Mouse (Mus musculus) ES-E14 (cell line): ENCODE measurements around the gene Adra1d. TPM values are rescaled to one million over a fixed set of nuclear protein-coding genes. Genes with fewer than 3 reads are reported as not detected.

Experiments used
- DNase-seq: peaks from one replicate; pipeline ENCODE4 v3.0.0-alpha.2; 2013; ENCODE audit warnings: low read depth, low spot score
- H3K27ac ChIP-seq: 2 replicates; pipeline ENCODE4 v1.5.1; 2012; ENCODE audit warnings: low read depth, mild to moderate bottlenecking, low read length, moderate library complexity, mixed read lengths; ENCODE audit not compliant: poor library complexity, insufficient read depth, severe bottlenecking
- H3K36me3 ChIP-seq: 2 replicates; pipeline ENCODE4 v1.6.1; 2012; ENCODE audit warnings: mild to moderate bottlenecking, low read length, moderate library complexity, mixed read lengths; ENCODE audit not compliant: control insufficient read depth, poor library complexity, insufficient read depth, severe bottlenecking
- H3K4me1 ChIP-seq, 2 experiments: fragments of 150-350 bp in 1 of 2; sonication (generic) in 1 of 2; 2 replicates each; pipeline ENCODE4 v1.6.1; 2012; ENCODE audit warnings: low read length in 2 of 2, mild to moderate bottlenecking in 1 of 2, mixed read lengths in 1 of 2; ENCODE audit not compliant: control insufficient read depth in 2 of 2, insufficient read depth in 2 of 2, poor library complexity in 1 of 2
- H3K4me3 ChIP-seq, 2 experiments: fragments of 150-350 bp in 1 of 2; sonication (generic) in 1 of 2; 2 replicates each; pipeline ENCODE4 v1.5.1; 2012; ENCODE audit warnings: low read length in 2 of 2, low read depth in 1 of 2, mild to moderate bottlenecking in 1 of 2, mixed read lengths in 1 of 2; ENCODE audit not compliant: insufficient read depth in 1 of 2, poor library complexity in 1 of 2, severe bottlenecking in 1 of 2
- H3K9ac ChIP-seq: 2 replicates; pipeline ENCODE4 v1.6.1; 2012; ENCODE audit warnings: low read depth, mild to moderate bottlenecking, low read length, mixed read lengths; ENCODE audit not compliant: poor library complexity, insufficient read depth, severe bottlenecking
- H3K9me3 ChIP-seq: fragments of 150-350 bp; sonication (generic); 2 replicates; pipeline ENCODE4 v1.6.1; 2012; ENCODE audit warnings: low read depth, mild to moderate bottlenecking, low read length; ENCODE audit not compliant: control insufficient read depth, insufficient read depth
- CHD2 ChIP-seq: IDR thresholded peaks from 2 replicates; pipeline ENCODE4 v1.6.1; 2014; ENCODE audit warnings: mild to moderate bottlenecking, low read depth, low read length, inconsistent platforms
- HCFC1 ChIP-seq: IDR thresholded peaks from 2 replicates; pipeline ENCODE4 v1.6.1; 2012; ENCODE audit warnings: low read length, inconsistent platforms, borderline replicate concordance; ENCODE audit not compliant: insufficient read depth
- MAFK ChIP-seq: IDR thresholded peaks from 2 replicates; pipeline ENCODE4 v1.6.1; 2014; ENCODE audit warnings: mild to moderate bottlenecking, low read depth, low read length, inconsistent platforms; ENCODE audit not compliant: insufficient read depth
- ZC3H11A ChIP-seq: IDR thresholded peaks from 2 replicates; pipeline ENCODE4 v1.6.1; 2012; ENCODE audit warnings: low read depth, mild to moderate bottlenecking, inconsistent platforms, low read length, borderline replicate concordance
- ZNF384 ChIP-seq: IDR thresholded peaks from 2 replicates; pipeline ENCODE4 v1.6.1; 2012; ENCODE audit warnings: low read depth, low read length, inconsistent platforms
- in situ Hi-C, 2 experiments: fragments of 600-800 bp; cut with MboI; formaldehyde crosslinking; loops; one replicate each; pipeline ENCODE4 v1.15.1; 2025; ENCODE audit warnings: low sequenced_read_pairs in 2 of 2, inconsistent platforms in 1 of 2; ENCODE audit not compliant: unreplicated experiment in 2 of 2
- total RNA-seq: library from RNA; depleted of rRNA; stranded (reverse); fragments of 300-350 nt; gene quantifications from 2 replicates; pipeline ENCODE4 v1.2.3, GENCODE M21; 2012

Adra1d gene
- total RNA-seq, 1 experiment = 0.85 TPM

- Histone ChIP-seq H3K36me3 (no peaks in the 10 kb centered on the region), H3K4me1 (peaks cover 0 to 2% of the 10 kb centered on the region in 2 experiments; a peak in 2 of 4 replicates), H3K4me3 (peak overlapping the region; percentile 60 to 63), H3K9ac (peak overlapping the region; percentile 24), H3K9me3 (no peaks in the 10 kb centered on the region), H3K27ac (no peak overlapping the region)
- TF ChIP-seq ZNF384 (no peak), ZC3H11A (0 out of 2 replicates have a peak, but pooled peaks have one; percentile 38)
- no peak for DNase-seq
- in situ Hi-C loops = loop anchor here (10.0 kb wide), 2 partner anchors 259 to 269 kb away; no protein-coding TSS in a partner anchor
Measured at GRCm38 (mm10) chr2:131545386-131546307, 16.4 kb downstream of the Adra1d start.

GRCm38 (mm10) chr2:131542531-131542930 lies 19.6 kb downstream of the Adra1d start:
- no peak for TF ChIP-seq ZNF384
- 0 out of 2 replicates have a peak, but pooled peaks have one; percentile 26 for TF ChIP-seq CHD2
- no peak for DNase-seq
- in situ Hi-C loops = loop anchor here (10.0 kb wide), 2 partner anchors 262 to 272 kb away; no protein-coding TSS in a partner anchor

GRCm38 (mm10) chr2:131541686-131542085 lies 20.4 kb downstream of the Adra1d start:
- Histone ChIP-seq H3K36me3 (no peaks in the 10 kb centered on the region), H3K9ac (no peak overlapping the region), H3K9me3 (no peaks in the 10 kb centered on the region), H3K4me1 (peaks cover 0 to 2% of the 10 kb centered on the region in 2 experiments; a peak in 2 of 4 replicates), H3K27ac (no peak overlapping the region), H3K4me3 (no peak overlapping the region)
- in situ Hi-C loops = loop anchor here (10.0 kb wide), 2 partner anchors 263 to 273 kb away; no protein-coding TSS in a partner anchor
- no peak for TF ChIP-seq CHD2
- TF ChIP-seq ZC3H11A = no peak
- TF ChIP-seq ZNF384 = no peak
- TF ChIP-seq HCFC1 = no peak
- no peak for TF ChIP-seq MAFK
- DNase-seq = no peak

More at GRCm38 (mm10) chr2:131542531-131542930, 19.6 kb downstream of the Adra1d start:
- Histone ChIP-seq H3K4me3 (no peak overlapping the region), H3K36me3 (no peaks in the 10 kb centered on the region), H3K9me3 (no peaks in the 10 kb centered on the region), H3K27ac (no peak overlapping the region), H3K4me1 (peaks cover 0 to 2% of the 10 kb centered on the region in 2 experiments; a peak in 2 of 4 replicates), H3K9ac (no peak overlapping the region)

GRCm38 (mm10) chr2:131539780-131540179 lies 22.3 kb downstream of the Adra1d start:
- Histone ChIP-seq H3K36me3 (no peaks in the 10 kb centered on the region), H3K9me3 (no peaks in the 10 kb centered on the region), H3K9ac (no peak overlapping the region), H3K27ac (no peak overlapping the region), H3K4me3 (no peak overlapping the region), H3K4me1 (peaks cover 0 to 2% of the 10 kb centered on the region in 2 experiments; a peak in 1 of 4 replicates)
- in situ Hi-C loops = loop anchor here (10.0 kb wide), 2 partner anchors 265 to 275 kb away; no protein-coding TSS in a partner anchor
- DNase-seq = no peak
- TF ChIP-seq ZNF384 (no peak), MAFK (no peak), ZC3H11A (no peak), CHD2 (no peak), HCFC1 (no peak)
